Mouse (Mus musculus): ENCODE results near the gene Tchp.

DNA sequence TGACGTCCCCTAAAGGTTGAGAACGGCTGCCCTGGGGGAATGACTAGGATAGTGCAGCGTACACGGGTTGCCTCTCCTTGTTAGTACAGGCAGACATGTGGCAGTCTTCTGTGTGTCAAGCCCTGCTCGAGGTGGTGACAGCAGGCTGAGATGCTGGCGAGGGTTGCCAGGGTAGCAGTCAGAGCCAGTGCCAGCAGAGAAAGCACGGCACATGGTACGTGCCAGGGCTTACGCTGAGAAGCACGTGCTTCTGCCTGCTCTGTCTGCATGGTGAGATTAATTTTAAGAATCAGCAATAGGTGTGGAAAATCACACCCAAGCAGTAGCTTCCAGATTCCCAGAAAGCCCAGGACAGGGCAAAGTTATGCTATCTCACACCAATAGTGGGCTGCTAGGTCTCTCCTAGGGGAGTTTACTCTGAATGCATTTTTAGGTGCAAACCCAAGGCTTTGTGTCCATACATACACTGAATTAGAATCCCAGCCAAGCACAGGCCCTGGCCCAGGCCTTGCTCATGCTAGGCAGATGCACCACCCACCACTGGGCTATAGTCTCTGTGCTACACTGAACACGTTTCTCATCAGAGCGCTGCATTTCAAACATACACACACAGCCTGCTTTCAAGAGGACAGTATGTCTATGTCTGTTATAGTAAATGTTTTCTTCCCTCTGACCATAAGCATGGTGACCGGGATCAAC lies 35.6 kb downstream of the Tchp start:
- TF ChIP-seq EP300 (optimal IDR thresholded peaks at IDR 0.05) (no peak), CTCF (IDR thresholded peaks at IDR 0.05; ENCODE audit: low read depth) (no peak)

Data from stomach, postnatal 0 days (tissue).